Comparison of ENCODE assay signal across 8 mouse cellular contexts in the genomic region with DNA sequence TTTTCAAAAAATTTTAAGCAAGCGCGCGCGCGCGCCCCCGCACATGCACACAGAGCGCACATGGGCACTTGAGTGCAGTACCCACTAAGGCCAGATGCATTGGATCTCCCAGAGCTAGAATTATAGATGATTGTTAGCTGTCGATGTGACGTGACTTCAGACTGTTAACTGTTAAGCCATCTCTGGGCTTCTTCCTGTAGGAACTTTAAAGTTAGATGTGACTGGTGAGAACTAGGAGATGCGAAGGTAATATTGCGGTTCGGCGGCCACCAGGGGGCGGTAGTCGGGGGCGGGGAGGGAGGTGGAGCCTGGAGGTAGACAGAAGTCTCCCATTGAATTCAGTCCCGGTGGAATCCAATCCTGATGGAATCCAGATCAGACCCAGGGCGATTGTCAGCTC. TPM values are rescaled to one million over a fixed set of nuclear protein-coding genes. Genes with fewer than 3 reads are reported as not detected.
DNase-seq lines count a peak whose midpoint lies in the region; ATAC-seq and TF ChIP-seq lines count a peak whose summit lies in the region.

No protein-coding gene starts in this region.

- H3K4me2 ChIP-seq in liver, embryonic 12.5 days: peak overlapping the region; percentile 58

- no peaks in the 10 kb centered on the region for H3K27me3 ChIP-seq in liver, embryonic 12.5 days (replicated peaks)

- H3K27ac ChIP-seq in bone marrow, adult 2 months (ENCODE audit: control insufficient read depth, insufficient read depth, low read depth, low read length, poor library complexity): no peak overlapping the region
- no peak overlapping the region for H3K27ac ChIP-seq in liver, embryonic 12.5 days

- peak; percentile 48; the same call in 1 of the 2 replicates for TF ChIP-seq CTCF in bone marrow, adult 2 months (IDR thresholded peaks at IDR 0.05; ENCODE audit: control insufficient read depth, insufficient read depth, low read length)

- H3K4me1 ChIP-seq in bone marrow, adult 2 months (ENCODE audit: control insufficient read depth, insufficient read depth, low read length): no peaks in the 10 kb centered on the region; the same call in 1 of the 2 replicates
- peaks cover 28% of the 10 kb centered on the region for H3K4me1 ChIP-seq in liver, embryonic 12.5 days

- peak overlapping the region; percentile 31 for H3K4me3 ChIP-seq in bone marrow, adult 2 months (replicated peaks; ENCODE audit: control insufficient read depth, low read depth, low read length)
- peak overlapping the region; percentile 30 for H3K4me3 ChIP-seq in liver, embryonic 12.5 days

- no peak for TF ChIP-seq POLR2A in bone marrow, adult 2 months (IDR thresholded peaks at IDR 0.05; ENCODE audit: borderline replicate concordance, control insufficient read depth, low read depth, low read length)

- no peak overlapping the region for H3K9ac ChIP-seq in liver, embryonic 12.5 days

- no peaks in the 10 kb centered on the region for H3K9me3 ChIP-seq in liver, embryonic 12.5 days (replicated peaks)

- ATAC-seq in frontal cortex, adult (ENCODE audit: low TSS enrichment): peak; percentile 50; the same call in 1 of the 2 replicates
- peak; percentile 57 for ATAC-seq in liver, embryonic 12.5 days
- ATAC-seq in monocyte, adult 5-6 weeks (replicated peaks; ENCODE audit: insufficient number of reproducible peaks, low FRiP score, low TSS enrichment, poor library complexity, severe bottlenecking): peak; percentile 50

- peak; percentile 74 to 89 for DNase-seq in cerebellum, postnatal 14 days
- DNase-seq in cerebellum, adult 9-10 months: no peak
- peak; percentile 48 for DNase-seq in induced T-regulatory cell, adult 2 months (ENCODE audit: low read depth)
- DNase-seq in thymus, postnatal 0 days (ENCODE audit: low spot score): peak; percentile 23

- no peaks in the 10 kb centered on the region for H3K36me3 ChIP-seq in liver, embryonic 12.5 days

- 30% methylated on average over 19 of the region's 19 CpGs for WGBS in bone marrow, adult 2 months
- WGBS in liver, embryonic 12.5 days (ENCODE audit: insufficient replicate concordance): 27% methylated on average over 19 of the region's 19 CpGs

RNA-seq across cellular contexts. Expression of gene Pdpn, which starts 40.8 kb away (rescaled TPM):
- 14.1 TPM in 1 of 2 replicates, not detected in the other for polyA plus RNA-seq in bone marrow, adult 2 months (2011; ENCODE audit: insufficient read depth, insufficient read length, low replicate concordance, missing spikeins)
- polyA plus RNA-seq in liver, embryonic 12.5 days (2016; fragmentation: Nextera tagmentation; extraction: Ambion mirVana): 1.7 and 2.5 TPM in 2 replicates
- not detected in 3 replicates for total RNA-seq in monocyte, adult 5-6 weeks (2017)
- 20.0 and 20.2 TPM in 2 replicates for polyA plus RNA-seq in thymus, postnatal 0 days (2015; fragmentation: Nextera tagmentation; extraction: Ambion mirVana)

RNA-seq across cellular contexts. Expression of gene Prdm2, which starts 45.7 kb away (rescaled TPM):
- 7.9 and 17.7 TPM in 2 replicates for polyA plus RNA-seq in bone marrow, adult 2 months (2011; ENCODE audit: insufficient read depth, insufficient read length, low replicate concordance, missing spikeins)
- 5.2 and 6.2 TPM in 2 replicates for polyA plus RNA-seq in liver, embryonic 12.5 days (2016; fragmentation: Nextera tagmentation; extraction: Ambion mirVana)
- total RNA-seq in monocyte, adult 5-6 weeks (2017): 26.7 to 41.5 TPM (median 30.2 TPM) in 3 replicates
- 8.9 and 9.6 TPM in 2 replicates for polyA plus RNA-seq in thymus, postnatal 0 days (2015; fragmentation: Nextera tagmentation; extraction: Ambion mirVana)
